Mouse (Mus musculus) midbrain, embryonic 12.5 days (tissue): ENCODE measurements around the gene Pigm. TPM values are rescaled to one million over a fixed set of nuclear protein-coding genes. Genes with fewer than 3 reads are reported as not detected.
A peak's percentile ranks its signal among the peaks of the same experiment; 100 is the strongest.

Experiments used
- ATAC-seq: fragments of 200-750 bp; cut with Nextera tagmentation; 2 replicates; pipeline ENCODE4 v1.8.0; 2017; ENCODE audit warnings: low read depth, moderate TSS enrichment, moderate library complexity; ENCODE audit not compliant: low FRiP score
- H3K27ac ChIP-seq: fragments of 300-500 bp; sonication (generic); replicated peaks from 2 replicates; pipeline ENCODE4 v1.5.1; 2016; ENCODE audit warnings: mild to moderate bottlenecking
- H3K27me3 ChIP-seq: fragments of 300-500 bp; sonication (generic); 2 replicates; pipeline ENCODE4 v1.6.1; 2016; ENCODE audit warnings: mild to moderate bottlenecking
- H3K36me3 ChIP-seq: fragments of 300-500 bp; sonication (generic); 2 replicates; pipeline ENCODE4 v1.6.1; 2016
- H3K4me1 ChIP-seq: fragments of 300-500 bp; sonication (generic); 2 replicates; pipeline ENCODE4 v1.6.1; 2016
- H3K4me2 ChIP-seq: fragments of 300-500 bp; sonication (generic); replicated peaks from 2 replicates; pipeline ENCODE4 v1.6.1; 2016; ENCODE audit warnings: mild to moderate bottlenecking, moderate library complexity
- H3K4me3 ChIP-seq: fragments of 300-500 bp; sonication (generic); 2 replicates; pipeline ENCODE4 v1.5.1; 2016; ENCODE audit warnings: mild to moderate bottlenecking
- H3K9ac ChIP-seq: fragments of 300-500 bp; sonication (generic); replicated peaks from 2 replicates; pipeline ENCODE4 v1.6.1; 2016; ENCODE audit warnings: mild to moderate bottlenecking, moderate library complexity
- H3K9me3 ChIP-seq: fragments of 300-500 bp; sonication (generic); 2 replicates; pipeline ENCODE4 v1.6.1; 2016; ENCODE audit warnings: mild to moderate bottlenecking
- WGBS: fragments of 180-500 bp; shearing (Covaris S2); methylation state at CpG from one replicate; pipeline ENCODE4 v1.1.7; 2016; 5-methylcytosine and 5-hydroxymethylcytosine counted together
- polyA plus RNA-seq: library from polyadenylated mRNA; unstranded; fragments of >200 nt; fragmentation: Nextera tagmentation; extraction: Ambion mirVana; gene quantifications from 2 replicates; pipeline ENCODE4 v1.2.1, GENCODE M21; 2016

The Pigm gene
- polyA plus RNA-seq, 1 experiment from 2014 or later, result 10.7 TPM

DNA sequence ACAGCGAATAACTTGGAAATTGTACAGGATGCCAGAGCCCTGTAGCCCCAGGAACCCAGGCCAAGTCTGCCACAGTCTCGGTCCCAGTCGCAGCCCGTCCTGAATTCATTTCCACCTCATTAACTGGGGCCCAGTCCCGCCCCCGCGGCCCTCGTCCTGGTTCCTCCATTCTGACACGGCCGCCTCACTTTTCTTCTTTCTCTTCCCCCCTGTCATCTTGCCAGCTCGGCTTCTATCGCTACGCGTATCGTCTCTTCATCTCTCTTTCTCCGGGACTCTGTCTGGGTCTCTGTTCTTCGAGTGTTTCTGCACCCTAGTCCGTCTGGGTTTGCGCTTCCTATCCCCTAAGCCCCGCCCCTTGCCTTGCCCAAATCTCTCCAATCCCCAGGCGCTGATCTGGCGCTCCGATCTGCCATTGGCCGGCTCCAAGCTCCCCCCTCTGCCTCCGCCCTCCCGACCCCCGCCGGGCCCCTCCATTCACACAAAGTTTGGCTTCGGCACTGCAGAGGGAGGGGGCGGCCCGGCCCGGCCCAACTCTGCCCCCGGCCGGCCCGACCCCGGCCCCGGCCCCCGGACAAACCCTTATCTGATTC, 35.5 kb upstream of the Pigm start, which contains the start of gene Kcnj10:
Gene Kcnj10, plus strand, starts transcription at position 482 of the 593 bp plus-strand sequence.
- H3K4me1 ChIP-seq, result peaks cover 25% of the 10 kb centered on the region
- H3K4me3 ChIP-seq, result peak within 1 kb of the TSS; percentile 55
- H3K9me3 ChIP-seq, result no peaks in the 10 kb centered on the region
- WGBS, result 1% methylated on average over 37 of the region's 38 CpGs
- H3K27ac ChIP-seq, result peak within 1 kb of the TSS; percentile 58
- peak within 1 kb of the TSS; percentile 72 for H3K4me2 ChIP-seq
- peak; percentile 97 for ATAC-seq
- H3K9ac ChIP-seq, result peak within 1 kb of the TSS; percentile 50
- peaks cover 30% of the 10 kb centered on the region for H3K27me3 ChIP-seq
- no peaks in the 10 kb centered on the region for H3K36me3 ChIP-seq

GRCm38 (mm10) chr1:172341386-172341785, 35.0 kb upstream of the Pigm start:
- peak overlapping the region; percentile 50 for H3K9ac ChIP-seq
- peak overlapping the region; percentile 72 for H3K4me2 ChIP-seq
- H3K27me3 ChIP-seq, result peaks cover 30% of the 10 kb centered on the region
- H3K9me3 ChIP-seq, result no peaks in the 10 kb centered on the region
- H3K4me1 ChIP-seq, result peaks cover 25% of the 10 kb centered on the region
- no peak overlapping the region for H3K27ac ChIP-seq
- WGBS, result 18% methylated on average over 10 of the region's 10 CpGs
- H3K36me3 ChIP-seq, result no peaks in the 10 kb centered on the region
- ATAC-seq, result no peak
- H3K4me3 ChIP-seq, result peak overlapping the region; percentile 55

DNA sequence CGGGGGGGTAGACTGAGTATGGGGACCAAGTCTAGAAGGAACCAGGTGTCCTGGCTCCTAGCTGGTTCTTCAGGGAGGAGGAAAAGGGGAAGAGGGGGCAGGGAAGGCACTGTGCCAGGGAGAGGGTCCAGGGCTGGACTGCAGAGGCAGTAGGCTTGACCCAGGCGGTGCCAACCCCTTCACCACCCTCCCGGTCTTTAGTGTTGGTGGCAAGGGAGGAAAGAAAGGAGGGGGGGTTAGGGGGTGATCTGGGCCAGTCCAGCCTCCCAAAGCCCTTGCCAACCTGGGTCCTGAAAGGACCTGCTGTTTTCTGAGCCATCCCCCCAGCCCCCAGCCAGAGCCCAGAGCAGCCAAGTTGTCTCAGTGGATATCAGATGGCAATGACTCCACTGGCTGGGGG, 33.6 kb upstream of the Pigm start:
- H3K27me3 ChIP-seq, result peaks cover 28% of the 10 kb centered on the region
- no peaks in the 10 kb centered on the region for H3K9me3 ChIP-seq
- ATAC-seq, result no peak
- H3K4me1 ChIP-seq, result peaks cover 25% of the 10 kb centered on the region
- H3K4me3 ChIP-seq, result no peak overlapping the region
- no peak overlapping the region for H3K9ac ChIP-seq
- 96% methylated on average over 3 of the region's 3 CpGs for WGBS
- H3K36me3 ChIP-seq, result no peaks in the 10 kb centered on the region
- peak overlapping the region; percentile 72 for H3K4me2 ChIP-seq
- H3K27ac ChIP-seq, result no peak overlapping the region

- H3K9ac ChIP-seq, result no peak overlapping the region
- H3K27me3 ChIP-seq, result peaks cover 22% of the 10 kb centered on the region
- no peaks in the 10 kb centered on the region for H3K36me3 ChIP-seq
- 54% methylated on average over 3 of the region's 3 CpGs for WGBS
- H3K4me1 ChIP-seq, result peaks cover 30% of the 10 kb centered on the region
- no peaks in the 10 kb centered on the region for H3K9me3 ChIP-seq
- no peak overlapping the region for H3K27ac ChIP-seq
- H3K4me3 ChIP-seq, result no peak overlapping the region
- no peak for ATAC-seq
- no peak overlapping the region for H3K4me2 ChIP-seq
Measured at GRCm38 (mm10) chr1:172343914-172344313, 32.4 kb upstream of the Pigm start.

- Histone ChIP-seq H3K4me1 (peaks cover 40% of the 10 kb centered on the region), H3K36me3 (no peaks in the 10 kb centered on the region), H3K4me3 (no peak overlapping the region), H3K27me3 (peaks cover 20% of the 10 kb centered on the region), H3K4me2 (no peak overlapping the region), H3K27ac (no peak overlapping the region), H3K9me3 (no peaks in the 10 kb centered on the region), H3K9ac (no peak overlapping the region)
- WGBS, result 85% methylated on average over 7 of the region's 7 CpGs
- no peak for ATAC-seq
Measured at GRCm38 (mm10) chr1:172344820-172345219, 31.5 kb upstream of the Pigm start.

- Histone ChIP-seq H3K9ac (no peak overlapping the region), H3K27ac (no peak overlapping the region), H3K4me3 (no peak overlapping the region), H3K36me3 (no peaks in the 10 kb centered on the region), H3K4me1 (peaks cover 44% of the 10 kb centered on the region), H3K27me3 (peaks cover 13% of the 10 kb centered on the region), H3K4me2 (no peak overlapping the region), H3K9me3 (no peaks in the 10 kb centered on the region)
- ATAC-seq, result no peak
- WGBS, result 89% methylated on average over 10 of the region's 10 CpGs
Measured at GRCm38 (mm10) chr1:172346707-172347106, 29.6 kb upstream of the Pigm start.

- Histone ChIP-seq H3K9me3 (no peaks in the 10 kb centered on the region), H3K4me2 (no peak overlapping the region), H3K27me3 (peaks cover 6% of the 10 kb centered on the region), H3K27ac (no peak overlapping the region), H3K4me3 (no peak overlapping the region), H3K36me3 (no peaks in the 10 kb centered on the region), H3K9ac (no peak overlapping the region), H3K4me1 (peaks cover 46% of the 10 kb centered on the region)
- WGBS, result 91% methylated on average over 12 of the region's 12 CpGs
- ATAC-seq, result no peak
Measured at GRCm38 (mm10) chr1:172347382-172347781, 29.0 kb upstream of the Pigm start.

DNA sequence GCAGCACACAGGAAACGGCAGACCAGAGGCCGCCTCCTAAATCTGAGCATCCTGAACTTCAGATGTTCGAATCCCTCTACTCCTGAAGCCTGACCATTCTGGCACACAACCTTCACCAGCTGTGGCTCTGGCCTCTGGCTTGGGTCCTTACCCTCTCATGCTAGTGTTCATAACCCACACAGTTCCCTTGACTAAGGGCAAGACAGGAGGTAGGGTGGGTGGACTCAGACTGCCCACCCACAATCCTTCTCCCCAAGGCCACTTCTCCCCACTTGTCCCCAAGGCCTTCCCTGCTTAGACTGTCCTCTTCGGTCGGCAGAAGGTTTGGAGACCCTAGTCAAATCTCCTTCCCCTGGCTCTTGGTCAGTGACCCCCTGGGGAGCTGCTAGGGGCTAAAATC, 26.8 kb upstream of the Pigm start:
- peak; percentile 34 for ATAC-seq
- Histone ChIP-seq H3K4me1 (peaks cover 49% of the 10 kb centered on the region), H3K9me3 (no peaks in the 10 kb centered on the region), H3K27ac (peak overlapping the region; percentile 94), H3K4me2 (peak overlapping the region; percentile 38), H3K9ac (peak overlapping the region; percentile 45; the same call in 1 of the 2 replicates), H3K36me3 (no peaks in the 10 kb centered on the region), H3K4me3 (no peak overlapping the region), H3K27me3 (peaks cover 10% of the 10 kb centered on the region)
- WGBS, result 36% methylated on average over 5 of the region's 5 CpGs

- Histone ChIP-seq H3K27me3 (peaks cover 10% of the 10 kb centered on the region), H3K9me3 (no peaks in the 10 kb centered on the region), H3K36me3 (no peaks in the 10 kb centered on the region), H3K4me2 (peak overlapping the region; percentile 38), H3K4me3 (0 out of 2 replicates have a peak overlapping the region, but pooled peaks have one; percentile 1), H3K4me1 (peaks cover 55% of the 10 kb centered on the region), H3K9ac (peak overlapping the region; percentile 45), H3K27ac (peak overlapping the region; percentile 94)
- WGBS, result 6% methylated on average over 19 of the region's 19 CpGs
- peak; percentile 98 for ATAC-seq
Measured at GRCm38 (mm10) chr1:172349916-172350812, 26.2 kb upstream of the Pigm start.

DNA sequence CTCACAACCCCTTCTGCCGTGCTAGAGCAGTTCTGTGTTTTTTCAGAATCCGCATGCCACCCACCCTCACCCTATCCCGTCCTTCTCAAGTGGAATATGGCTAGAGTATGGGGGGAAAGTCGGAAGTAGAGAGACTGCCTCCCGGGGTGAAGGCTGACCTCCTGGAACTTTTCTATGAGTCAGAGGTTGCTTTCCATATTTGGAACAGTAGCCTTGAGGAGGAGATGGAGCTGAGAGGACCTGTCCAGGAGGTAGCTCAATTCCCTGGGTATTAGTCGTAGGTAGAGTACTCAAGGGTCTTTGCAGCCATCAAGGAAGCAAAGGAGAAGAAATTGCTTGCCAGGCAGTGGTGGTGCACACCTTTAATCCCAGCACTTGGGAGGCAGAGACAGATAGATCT, 24.3 kb upstream of the Pigm start:
- WGBS, result 81% methylated on average over 6 of the region's 6 CpGs
- H3K27ac ChIP-seq, result no peak overlapping the region
- peaks cover 67% of the 10 kb centered on the region for H3K4me1 ChIP-seq

GRCm38 (mm10) chr1:172352453-172352852, 23.9 kb upstream of the Pigm start:
- Histone ChIP-seq H3K4me2 (no peak overlapping the region), H3K9me3 (no peaks in the 10 kb centered on the region), H3K27me3 (peaks cover 16% of the 10 kb centered on the region), H3K36me3 (no peaks in the 10 kb centered on the region), H3K27ac (no peak overlapping the region), H3K4me3 (no peak overlapping the region), H3K9ac (no peak overlapping the region), H3K4me1 (peaks cover 67% of the 10 kb centered on the region)
- WGBS, result 90% methylated on average over 3 of the region's 3 CpGs
- no peak for ATAC-seq

More for the DNA sequence above, 24.3 kb upstream of the Pigm start:
- H3K4me3 ChIP-seq, result no peak overlapping the region
- no peaks in the 10 kb centered on the region for H3K9me3 ChIP-seq
- no peak overlapping the region for H3K9ac ChIP-seq
- ATAC-seq, result no peak
- no peak overlapping the region for H3K4me2 ChIP-seq
- no peaks in the 10 kb centered on the region for H3K36me3 ChIP-seq
- H3K27me3 ChIP-seq, result peaks cover 11% of the 10 kb centered on the region

- Histone ChIP-seq H3K9ac (no peak overlapping the region; the same call in 1 of the 2 replicates), H3K4me1 (peaks cover 59% of the 10 kb centered on the region)
Measured at GRCm38 (mm10) chr1:172355336-172355735, 21.0 kb upstream of the Pigm start.

More at GRCm38 (mm10) chr1:172355336-172355735, 21.0 kb upstream of the Pigm start:
- WGBS, result 17% methylated on average over 3 of the region's 3 CpGs
- Histone ChIP-seq H3K4me3 (no peak overlapping the region), H3K9me3 (no peaks in the 10 kb centered on the region), H3K27me3 (peaks cover 16% of the 10 kb centered on the region), H3K4me2 (no peak overlapping the region), H3K36me3 (no peaks in the 10 kb centered on the region), H3K27ac (peak overlapping the region; percentile 76)
- no peak; the same call in 1 of the 2 replicates for ATAC-seq
